ENCODE assay signal across 8 mouse cellular contexts in genomic region chr17:31057891-31058744, GRCm38 (mm10). TPM values are rescaled to one million over a fixed set of nuclear protein-coding genes. Genes with fewer than 3 reads are reported as not detected.
A peak's percentile ranks its signal among the peaks of the same experiment; 100 is the strongest.
DNase-seq lines count a peak whose midpoint lies in the region; ATAC-seq lines count a peak whose summit lies in the region.

No protein-coding gene starts in this region.

- no peaks in the 10 kb centered on the region for H3K36me3 ChIP-seq in hindbrain, embryonic 13.5 days
- no peaks in the 10 kb centered on the region for H3K36me3 ChIP-seq in liver, embryonic 16.5 days (ENCODE audit: control insufficient read depth, insufficient read depth)

- peak overlapping the region; percentile 92 for H3K27ac ChIP-seq in hindbrain, embryonic 13.5 days
- peak overlapping the region; percentile 70 for H3K27ac ChIP-seq in liver, embryonic 16.5 days (ENCODE audit: low read length)

- peak overlapping the region; percentile 86 for H3K4me2 ChIP-seq in hindbrain, embryonic 13.5 days
- H3K4me2 ChIP-seq in liver, embryonic 16.5 days (ENCODE audit: low read depth, low read length): peak overlapping the region; percentile 77

- H3K27me3 ChIP-seq in hindbrain, embryonic 13.5 days: 0 out of 2 replicates have a peak, but pooled peaks cover 9% of the 10 kb centered on the region
- H3K27me3 ChIP-seq in liver, embryonic 16.5 days (ENCODE audit: control insufficient read depth, insufficient read depth, low read depth, low read length): peaks cover 34% of the 10 kb centered on the region

- peak overlapping the region; percentile 60 for H3K4me3 ChIP-seq in hindbrain, embryonic 13.5 days
- peak overlapping the region; percentile 65 for H3K4me3 ChIP-seq in liver, embryonic 16.5 days (ENCODE audit: low read depth, low read length)

- peaks cover 38% of the 10 kb centered on the region for H3K4me1 ChIP-seq in hindbrain, embryonic 13.5 days (replicated peaks)
- peaks cover 40% of the 10 kb centered on the region for H3K4me1 ChIP-seq in liver, embryonic 16.5 days (ENCODE audit: control insufficient read depth, low read depth, low read length)

- H3K9ac ChIP-seq in hindbrain, embryonic 13.5 days: peak overlapping the region; percentile 80
- H3K9ac ChIP-seq in liver, embryonic 16.5 days (ENCODE audit: low read depth, low read length): peak overlapping the region; percentile 59

- 1% methylated on average over 31 of the region's 31 CpGs for WGBS in hindbrain, embryonic 13.5 days
- under 1% methylated on average over 31 of the region's 31 CpGs for WGBS in liver, embryonic 16.5 days (ENCODE audit: insufficient replicate concordance)

- H3K9me3 ChIP-seq in hindbrain, embryonic 13.5 days: peaks cover 8% of the 10 kb centered on the region
- H3K9me3 ChIP-seq in liver, embryonic 16.5 days (replicated peaks; ENCODE audit: control insufficient read depth, low read length): no peaks in the 10 kb centered on the region

- intact Hi-C loops in gastrocnemius, postnatal 14 days (cut with DNase I; ENCODE audit: low total_unique reads): no loop called here

- peak; percentile 14 for DNase-seq in gastrocnemius, postnatal 14 days
- DNase-seq in gastrocnemius, adult 8-10 months (ENCODE audit: low spot score in 2 of 2): no peak
- DNase-seq in thymus, postnatal 4 days: peak; percentile 60
- DNase-seq in thymus, postnatal 0 days (ENCODE audit: low spot score): no peak
- peak; percentile 40 to 51 for DNase-seq in right cerebral cortex, adult 2 months (ENCODE audit: low spot score in 2 of 2)
- no peak for DNase-seq in kidney, postnatal 14 days

- peak; percentile 41 for ATAC-seq in hindbrain, embryonic 13.5 days (ENCODE audit: low FRiP score)
- peak; percentile 14; the same call in 1 of the 2 replicates for ATAC-seq in liver, embryonic 16.5 days (ENCODE audit: low read depth)

RNA-seq across cellular contexts. Expression of gene Abcg1, which starts 0.6 kb away (rescaled TPM):
- 1 to 10 TPM; 4.9 to 6.6 TPM for total RNA-seq in gastrocnemius, postnatal 14 days (2021)
- total RNA-seq in gastrocnemius, adult 8-10 months (2022): 1 to 10 TPM; 1.2 to 1.8 (median 1.5) TPM
- 36.7 and 49.0 TPM in 2 replicates for polyA plus RNA-seq in thymus, postnatal 0 days (2015; fragmentation: Nextera tagmentation; extraction: Ambion mirVana)
- 19.3 and 21.5 TPM in 2 replicates for polyA plus RNA-seq in hindbrain, embryonic 13.5 days (2015; fragmentation: Nextera tagmentation; extraction: Ambion mirVana)
- 10.4 and 10.8 TPM in 2 replicates for polyA plus RNA-seq in liver, embryonic 16.5 days (2015; fragmentation: Nextera tagmentation; extraction: Ambion mirVana)

Comparison
In these comparisons a context has a peak if more than half of its experiments do, and no peak if none do; other contexts are left out.
1. DNase-seq: peak in gastrocnemius, postnatal 14 days (single experiment), thymus, postnatal 4 days (single experiment) and right cerebral cortex, adult 2 months (2 of 2); none in gastrocnemius, adult 8-10 months (0 of 2), thymus, postnatal 0 days (single experiment) and kidney, postnatal 14 days (single experiment).